Mouse (Mus musculus) limb, embryonic 15.5 days (tissue): ENCODE measurements around the gene Glis1. TPM values are rescaled to one million over a fixed set of nuclear protein-coding genes. Genes with fewer than 3 reads are reported as not detected.

Source experiments
- ATAC-seq: fragments of 200-750 bp; cut with Nextera tagmentation; 2 replicates; pipeline ENCODE4 v1.8.0; 2017; ENCODE audit warnings: low read depth, moderate TSS enrichment; ENCODE audit not compliant: insufficient number of reproducible peaks, low FRiP score, low TSS enrichment
- H3K27ac ChIP-seq: fragments of 300-500 bp; sonication (generic); 2 replicates; pipeline ENCODE4 v1.5.1; 2015; ENCODE audit warnings: moderate library complexity, mild to moderate bottlenecking, inconsistent platforms
- H3K27me3 ChIP-seq: fragments of 300-500 bp; sonication (generic); 2 replicates; pipeline ENCODE4 v1.6.1; 2015; ENCODE audit warnings: inconsistent platforms
- H3K36me3 ChIP-seq: fragments of 300-500 bp; sonication (generic); 2 replicates; pipeline ENCODE4 v1.6.1; 2015; ENCODE audit warnings: inconsistent platforms
- H3K4me1 ChIP-seq: fragments of 300-500 bp; sonication (generic); 2 replicates; pipeline ENCODE4 v1.6.1; 2015; ENCODE audit warnings: inconsistent platforms
- H3K4me2 ChIP-seq: fragments of 300-500 bp; sonication (generic); 2 replicates; pipeline ENCODE4 v1.6.1; 2015; ENCODE audit warnings: mild to moderate bottlenecking, inconsistent platforms
- H3K4me3 ChIP-seq: fragments of 300-500 bp; sonication (generic); 2 replicates; pipeline ENCODE4 v1.5.1; 2015; ENCODE audit warnings: mild to moderate bottlenecking, inconsistent platforms
- H3K9ac ChIP-seq: fragments of 300-500 bp; sonication (generic); 2 replicates; pipeline ENCODE4 v1.6.1; 2015; ENCODE audit warnings: inconsistent platforms
- H3K9me3 ChIP-seq: fragments of 300-500 bp; sonication (generic); 2 replicates; pipeline ENCODE4 v1.6.1; 2016; ENCODE audit warnings: inconsistent platforms
- WGBS: fragments of 180-500 bp; shearing (Covaris S2); methylation state at CpG from one replicate; pipeline ENCODE4 v1.1.7; 2015; 5-methylcytosine and 5-hydroxymethylcytosine counted together
- polyA plus RNA-seq: library from polyadenylated mRNA; unstranded; fragments of >200 nt; fragmentation: Nextera tagmentation; extraction: Ambion mirVana; gene quantifications from 2 replicates; pipeline ENCODE4 v1.2.1, GENCODE M21; 2015

The Glis1 gene
- polyA plus RNA-seq, 1 experiment from 2014 or later, result 11.2 TPM

DNA sequence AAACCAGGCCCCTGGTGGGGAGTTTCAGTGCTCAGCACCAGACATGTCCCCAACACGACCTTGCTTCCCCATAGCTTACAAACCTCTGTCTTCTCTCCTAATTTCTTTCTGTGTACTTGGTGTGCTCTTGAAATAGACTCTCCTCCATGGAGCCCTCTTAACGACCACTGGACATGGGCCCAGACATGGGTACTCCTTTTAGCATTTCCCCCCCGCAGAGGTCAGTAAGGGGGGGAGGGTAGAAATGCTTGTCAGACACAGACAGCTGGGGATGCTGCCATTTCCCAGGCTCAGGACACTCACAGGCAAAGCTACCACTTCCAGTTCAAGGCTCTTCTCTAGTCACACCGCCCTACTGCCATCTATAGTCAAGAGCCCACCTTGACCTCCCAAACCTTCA is 207.2 kb downstream of the Glis1 start:
- Histone ChIP-seq H3K4me1 (peaks cover 24% of the 10 kb centered on the region), H3K27ac (no peak overlapping the region), H3K36me3 (no peaks in the 10 kb centered on the region), H3K9ac (no peak overlapping the region), H3K4me2 (no peak overlapping the region), H3K9me3 (no peaks in the 10 kb centered on the region), H3K4me3 (no peak overlapping the region), H3K27me3 (no peaks in the 10 kb centered on the region)
- no peak for ATAC-seq
- 60% methylated on average over 4 of the region's 4 CpGs for WGBS

DNA sequence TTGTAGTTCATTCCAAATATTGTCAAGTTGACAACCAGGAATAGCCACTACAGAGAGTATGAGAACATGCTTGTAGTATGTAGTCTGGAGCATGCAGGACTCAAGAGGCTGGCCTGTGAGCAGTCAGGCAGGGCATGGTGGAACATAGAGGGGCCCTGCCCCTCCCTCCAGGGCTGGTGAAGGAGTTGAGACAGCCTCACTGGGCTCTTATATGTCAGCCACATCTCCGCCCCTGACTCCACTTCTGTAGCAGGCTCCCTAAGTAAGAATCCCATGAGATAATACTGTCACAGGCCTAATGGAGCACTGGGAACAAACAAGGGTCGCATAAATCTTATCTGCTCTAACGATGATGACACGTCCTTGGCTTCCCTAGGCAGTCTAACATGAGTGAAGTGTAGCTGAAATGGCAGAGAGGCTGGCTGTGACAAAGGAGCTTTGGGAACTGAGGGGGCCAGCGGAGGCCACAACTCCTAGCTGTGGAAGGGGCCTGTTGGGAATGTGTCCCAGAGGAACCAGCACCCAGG is 214.6 kb downstream of the Glis1 start:
- H3K9me3 ChIP-seq, result no peaks in the 10 kb centered on the region
- no peaks in the 10 kb centered on the region for H3K36me3 ChIP-seq
- H3K27me3 ChIP-seq, result peaks cover 8% of the 10 kb centered on the region
- H3K4me2 ChIP-seq, result no peak overlapping the region
- H3K27ac ChIP-seq, result no peak overlapping the region
- no peak overlapping the region for H3K4me3 ChIP-seq
- H3K4me1 ChIP-seq, result peaks cover 19% of the 10 kb centered on the region
- ATAC-seq, result no peak
- H3K9ac ChIP-seq, result no peak overlapping the region
- 87% methylated on average over 5 of the region's 5 CpGs for WGBS

DNA sequence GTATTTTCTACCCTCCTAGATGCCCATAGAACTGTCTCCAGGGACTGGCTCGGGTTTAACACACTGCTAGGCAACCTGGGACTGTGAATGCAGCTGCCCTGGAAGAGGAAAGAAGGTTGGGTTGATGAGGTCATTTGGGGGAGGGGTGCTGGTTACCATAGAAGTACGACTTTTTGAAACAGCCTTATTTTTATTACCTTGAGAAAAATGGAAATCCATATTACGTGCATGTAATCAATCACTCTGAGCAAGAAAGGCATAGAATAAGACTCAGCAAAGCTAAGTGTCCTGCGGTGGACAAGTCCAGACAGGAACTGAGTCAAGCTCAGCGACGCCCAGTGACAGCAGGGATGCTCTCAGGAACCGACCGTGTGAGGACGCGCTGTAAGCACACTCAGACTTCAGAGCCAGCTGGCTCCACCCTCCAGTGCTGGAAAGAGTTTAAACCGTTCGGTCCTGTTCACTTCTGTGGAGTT is 216.7 kb downstream of the Glis1 start:
- Histone ChIP-seq H3K27me3 (peaks cover 11% of the 10 kb centered on the region), H3K36me3 (no peaks in the 10 kb centered on the region), H3K4me1 (peaks cover 31% of the 10 kb centered on the region), H3K4me2 (peak overlapping the region; percentile 7; the same call in 1 of the 2 replicates), H3K4me3 (no peak overlapping the region), H3K9ac (no peak overlapping the region), H3K27ac (no peak overlapping the region), H3K9me3 (no peaks in the 10 kb centered on the region)
- 19% methylated on average over 12 of the region's 12 CpGs for WGBS
- no peak for ATAC-seq

DNA sequence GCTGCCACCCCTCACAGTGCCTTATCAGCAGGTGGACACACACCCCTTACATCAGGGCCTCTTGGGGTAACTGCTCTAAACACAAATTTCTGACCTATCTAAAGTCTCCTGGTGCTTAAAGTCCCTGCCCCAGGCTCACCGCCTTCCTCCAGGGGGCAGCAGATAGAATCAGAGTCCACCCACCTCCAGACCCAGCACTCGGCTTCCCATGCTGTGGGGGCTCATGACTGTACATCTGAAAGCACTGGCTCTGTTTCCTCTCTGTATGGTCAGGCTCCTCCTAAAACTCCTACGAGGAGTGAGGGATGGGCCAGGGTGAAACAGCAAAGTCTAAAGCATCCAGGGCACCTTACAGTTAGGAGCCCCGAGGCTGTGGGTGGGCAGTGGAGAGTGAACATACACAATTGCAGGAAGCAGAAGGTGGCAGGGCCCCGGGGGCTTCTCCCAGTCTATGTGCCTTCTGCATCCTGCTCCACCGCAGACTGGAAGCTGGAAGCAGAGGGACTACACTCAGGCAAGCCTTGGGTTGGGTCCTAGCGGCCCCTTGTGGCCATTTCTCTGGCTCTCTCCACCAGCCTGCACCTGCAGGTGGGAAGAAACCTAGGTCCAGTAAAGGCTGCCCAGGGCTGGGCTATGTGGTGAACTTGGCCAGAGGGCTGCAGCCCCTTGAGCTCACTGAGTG is 218.3 kb downstream of the Glis1 start:
- Histone ChIP-seq H3K9ac (no peak overlapping the region), H3K27me3 (peaks cover 11% of the 10 kb centered on the region), H3K36me3 (no peaks in the 10 kb centered on the region), H3K4me1 (peaks cover 43% of the 10 kb centered on the region), H3K4me3 (no peak overlapping the region), H3K9me3 (no peaks in the 10 kb centered on the region), H3K27ac (no peak overlapping the region), H3K4me2 (0 out of 2 replicates have a peak overlapping the region, but pooled peaks have one; percentile 2)
- 6% methylated on average over 7 of the region's 7 CpGs for WGBS
- no peak; the same call in 1 of the 2 replicates for ATAC-seq

DNA sequence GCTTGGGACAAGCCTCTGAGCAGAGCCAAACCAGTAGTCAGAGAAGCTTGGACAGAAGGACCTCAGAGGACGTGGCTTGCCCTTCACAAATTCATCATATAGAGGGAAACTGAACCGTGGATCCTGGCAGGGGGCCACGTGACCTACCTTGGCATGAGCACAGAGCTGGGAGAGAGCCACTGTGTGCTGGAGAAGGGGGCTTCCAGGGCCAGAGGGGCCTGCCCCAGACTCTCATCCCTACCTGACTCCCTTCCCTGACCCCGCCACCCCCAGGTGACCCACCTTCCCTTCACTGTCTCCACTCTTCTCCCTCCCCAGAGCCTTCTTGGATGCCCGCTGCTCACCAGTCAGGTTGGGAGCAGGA is 218.9 kb downstream of the Glis1 start:
- no peak overlapping the region for H3K9ac ChIP-seq
- no peak for ATAC-seq
- no peak overlapping the region for H3K27ac ChIP-seq
- H3K4me1 ChIP-seq, result peaks cover 46% of the 10 kb centered on the region
- no peak overlapping the region for H3K4me2 ChIP-seq
- peaks cover 11% of the 10 kb centered on the region for H3K27me3 ChIP-seq
- H3K9me3 ChIP-seq, result no peaks in the 10 kb centered on the region
- H3K4me3 ChIP-seq, result no peak overlapping the region
- no peaks in the 10 kb centered on the region for H3K36me3 ChIP-seq
- WGBS, result 62% methylated on average over 5 of the region's 5 CpGs

DNA sequence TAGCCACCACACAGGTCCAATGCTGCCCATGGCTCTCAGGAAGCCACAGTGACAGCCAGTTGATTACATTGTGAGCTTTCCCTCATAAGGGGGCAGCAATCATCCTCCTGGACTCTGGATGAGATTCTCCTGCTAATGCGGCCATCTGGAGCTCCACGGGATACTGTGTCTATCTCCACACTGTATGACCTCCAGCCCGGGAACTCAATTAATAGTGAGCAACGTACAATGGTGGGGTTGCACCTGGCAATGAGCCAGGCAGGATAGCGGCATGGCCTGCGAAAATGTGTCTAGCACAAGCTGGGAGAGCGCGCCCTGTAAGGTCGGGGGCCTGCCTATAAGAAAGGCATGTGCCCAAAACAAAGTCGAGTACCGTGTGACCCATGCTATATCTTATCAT is 226.3 kb downstream of the Glis1 start:
- H3K27ac ChIP-seq, result no peak overlapping the region
- H3K4me2 ChIP-seq, result no peak overlapping the region
- 83% methylated on average over 11 of the region's 11 CpGs for WGBS

DNA sequence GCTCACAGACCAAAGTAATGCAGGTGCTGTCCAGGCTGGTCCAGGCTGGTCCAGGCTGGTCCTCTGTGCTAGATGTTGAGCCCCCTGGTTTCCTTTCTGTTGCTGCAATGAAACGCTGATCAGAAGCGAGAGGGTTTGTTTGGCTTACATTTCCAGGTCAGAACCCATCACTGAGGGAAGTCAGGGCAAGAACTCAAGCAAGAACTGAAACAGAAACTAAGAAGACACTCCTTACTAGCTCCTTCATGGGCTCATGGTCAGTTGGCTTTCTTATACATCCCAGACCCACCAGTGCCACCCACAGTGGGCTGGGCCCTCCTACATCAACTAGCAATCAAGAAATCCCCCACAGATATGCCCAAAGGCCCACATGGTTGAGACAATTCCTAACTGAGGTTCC is 234.1 kb downstream of the Glis1 start:
- no peak overlapping the region for H3K9ac ChIP-seq
- H3K4me3 ChIP-seq, result no peak overlapping the region
- no peaks in the 10 kb centered on the region for H3K9me3 ChIP-seq
- H3K27ac ChIP-seq, result no peak overlapping the region
- WGBS, result 91% methylated on average over 2 of the region's 2 CpGs
- H3K4me2 ChIP-seq, result no peak overlapping the region
- H3K27me3 ChIP-seq, result peaks cover 5% of the 10 kb centered on the region; the same call in 1 of the 2 replicates
- H3K36me3 ChIP-seq, result no peaks in the 10 kb centered on the region
- H3K4me1 ChIP-seq, result peaks cover 5% of the 10 kb centered on the region
- ATAC-seq, result no peak

More for the DNA sequence above, 226.3 kb downstream of the Glis1 start:
- ATAC-seq, result no peak
- H3K9ac ChIP-seq, result no peak overlapping the region
- H3K27me3 ChIP-seq, result no peaks in the 10 kb centered on the region
- H3K4me1 ChIP-seq, result peaks cover 32% of the 10 kb centered on the region
- no peaks in the 10 kb centered on the region for H3K9me3 ChIP-seq
- no peak overlapping the region for H3K4me3 ChIP-seq
- H3K36me3 ChIP-seq, result no peaks in the 10 kb centered on the region

DNA sequence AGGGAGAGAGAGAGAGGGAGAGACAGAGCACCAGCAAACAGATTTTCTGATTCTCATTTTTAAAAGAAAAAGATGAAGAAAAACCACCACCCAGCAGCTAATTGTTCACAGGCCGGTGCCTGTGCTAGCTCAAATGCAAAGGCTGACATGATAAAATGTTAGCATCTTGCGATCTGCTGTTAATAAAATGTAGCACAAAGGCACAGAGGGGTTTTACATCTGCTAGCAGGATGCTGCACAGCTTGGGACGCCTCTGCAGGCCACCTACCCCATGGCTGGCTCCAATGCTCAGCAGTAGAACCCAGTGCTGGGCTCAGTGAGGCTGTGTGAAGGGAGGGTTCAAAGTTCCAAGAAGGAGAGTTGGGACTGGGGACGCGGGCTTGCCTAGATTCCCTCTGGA is 236.3 kb downstream of the Glis1 start:
- WGBS, result 52% methylated on average over 5 of the region's 5 CpGs
- Histone ChIP-seq H3K36me3 (no peaks in the 10 kb centered on the region), H3K4me3 (no peak overlapping the region), H3K27me3 (peaks cover 5% of the 10 kb centered on the region; the same call in 1 of the 2 replicates), H3K9ac (no peak overlapping the region), H3K27ac (no peak overlapping the region), H3K9me3 (no peaks in the 10 kb centered on the region), H3K4me2 (no peak overlapping the region), H3K4me1 (peaks cover 20% of the 10 kb centered on the region)
- no peak for ATAC-seq

DNA sequence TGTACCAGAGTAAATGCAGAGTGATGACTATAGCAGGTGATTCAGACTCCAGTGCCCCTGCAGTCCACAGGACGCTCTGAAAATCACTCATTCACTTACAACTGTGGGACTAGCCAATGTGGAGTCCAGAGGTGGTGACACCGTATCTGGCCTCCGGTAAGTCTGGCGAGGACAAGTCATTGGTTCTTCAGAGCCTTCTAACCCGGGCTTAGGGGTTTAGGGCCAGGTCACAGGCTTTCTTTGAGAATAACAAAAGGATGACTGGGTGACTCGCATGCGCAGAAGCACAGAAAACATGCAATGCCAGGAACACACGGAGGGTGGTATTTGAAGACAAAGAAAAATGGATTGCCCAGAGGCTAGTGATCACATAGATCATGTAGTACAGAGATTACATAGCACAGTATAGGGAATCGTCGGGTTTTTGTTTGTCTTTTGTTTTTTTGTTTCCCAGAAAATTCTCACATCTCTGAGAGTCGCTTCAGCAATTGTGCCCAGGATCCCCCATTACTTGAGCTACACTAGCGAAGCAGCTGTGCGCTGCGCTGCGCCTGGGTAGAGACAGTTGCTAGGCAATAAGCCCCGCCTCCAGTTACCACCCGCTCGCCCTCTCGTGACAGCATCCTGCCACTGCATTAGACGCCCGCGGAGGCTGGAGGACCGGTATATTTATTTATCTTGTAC is 239.4 kb downstream of the Glis1 start:
- Histone ChIP-seq H3K4me3 (no peak overlapping the region), H3K9ac (no peak overlapping the region), H3K4me1 (peaks cover 21% of the 10 kb centered on the region), H3K36me3 (no peaks in the 10 kb centered on the region), H3K4me2 (no peak overlapping the region), H3K27ac (no peak overlapping the region), H3K9me3 (no peaks in the 10 kb centered on the region), H3K27me3 (peaks cover 5% of the 10 kb centered on the region; the same call in 1 of the 2 replicates)
- 20% methylated on average over 23 of the region's 23 CpGs for WGBS
- ATAC-seq, result peak; percentile 70; the same call in 1 of the 2 replicates

DNA sequence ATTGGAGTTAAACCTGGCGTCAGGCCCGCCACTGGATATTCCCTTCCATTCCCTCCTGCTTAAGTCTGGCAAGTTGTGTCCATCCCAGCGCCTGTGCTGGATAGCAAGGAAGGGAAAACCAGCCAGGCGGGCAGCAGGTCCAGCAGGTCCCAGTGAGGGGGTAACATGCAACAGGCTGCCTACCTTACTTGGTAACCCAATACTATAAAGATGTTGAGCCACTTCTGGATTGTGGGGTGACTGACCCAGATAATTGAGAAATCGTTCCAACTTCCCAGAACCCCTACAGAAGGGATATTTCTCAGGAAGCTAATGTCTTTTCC is 239.9 kb downstream of the Glis1 start:
- Histone ChIP-seq H3K4me3 (no peak overlapping the region), H3K9ac (no peak overlapping the region), H3K4me2 (no peak overlapping the region), H3K27ac (no peak overlapping the region), H3K4me1 (peaks cover 21% of the 10 kb centered on the region), H3K36me3 (no peaks in the 10 kb centered on the region), H3K27me3 (peaks cover 5% of the 10 kb centered on the region; the same call in 1 of the 2 replicates), H3K9me3 (no peaks in the 10 kb centered on the region)
- ATAC-seq, result peak; percentile 25; the same call in 1 of the 2 replicates
- 29% methylated on average over 5 of the region's 5 CpGs for WGBS

DNA sequence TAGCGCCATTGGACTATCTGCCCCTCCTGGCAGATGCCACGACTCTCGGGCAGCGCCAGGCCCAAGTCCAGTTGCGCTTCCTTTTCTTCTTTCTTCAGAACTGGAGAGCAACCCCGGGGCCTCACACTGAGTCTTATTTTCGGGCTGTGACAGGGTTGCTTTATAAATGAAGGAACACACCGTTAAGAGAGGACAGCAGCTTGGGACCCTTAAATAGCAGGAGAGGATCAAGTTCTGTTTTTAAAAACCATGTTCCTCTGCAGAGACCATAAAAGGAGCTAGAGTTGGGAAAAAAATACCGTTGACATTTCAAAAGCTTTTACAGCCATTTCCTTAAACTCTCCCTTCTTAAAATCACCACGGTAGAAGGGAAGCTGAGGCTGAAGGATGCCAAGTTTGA is 241.3 kb downstream of the Glis1 start:
- Histone ChIP-seq H3K9ac (no peak overlapping the region), H3K4me1 (peaks cover 21% of the 10 kb centered on the region), H3K4me2 (no peak overlapping the region), H3K27ac (no peak overlapping the region), H3K27me3 (peaks cover 5% of the 10 kb centered on the region; the same call in 1 of the 2 replicates), H3K9me3 (no peaks in the 10 kb centered on the region), H3K36me3 (no peaks in the 10 kb centered on the region), H3K4me3 (no peak overlapping the region)
- 49% methylated on average over 10 of the region's 10 CpGs for WGBS
- ATAC-seq, result no peak
